Mouse (Mus musculus) intestine, embryonic 14.5 days (tissue): ENCODE results near the gene A130010J15Rik. TPM values are rescaled to one million over a fixed set of nuclear protein-coding genes. Genes with fewer than 3 reads are reported as not detected.

Source experiments
- ATAC-seq: fragments of 200-750 bp; cut with Nextera tagmentation; replicated peaks from 2 replicates; pipeline ENCODE4 v1.8.0; 2017; ENCODE audit warnings: low read depth, moderate number of reproducible peaks, moderate TSS enrichment, moderate library complexity; ENCODE audit not compliant: low FRiP score, low TSS enrichment
- DNase-seq: peaks from one replicate; pipeline ENCODE4 v3.0.0-alpha.2; 2018; ENCODE audit warnings: low spot score
- H3K27ac ChIP-seq: fragments of 300-500 bp; sonication (generic); 2 replicates; pipeline ENCODE4 v1.5.1; 2014; ENCODE audit warnings: low read depth, mild to moderate bottlenecking, control low read depth
- H3K27me3 ChIP-seq: fragments of 300-500 bp; sonication (generic); replicated peaks from 2 replicates; pipeline ENCODE4 v1.6.1; 2014; ENCODE audit warnings: low read length, control low read depth; ENCODE audit not compliant: control insufficient read depth, insufficient read depth
- H3K36me3 ChIP-seq: fragments of 300-500 bp; sonication (generic); 2 replicates; pipeline ENCODE4 v1.6.1; 2014; ENCODE audit warnings: low read length, control low read depth; ENCODE audit not compliant: control insufficient read depth, insufficient read depth
- H3K4me1 ChIP-seq: fragments of 300-500 bp; sonication (generic); replicated peaks from 2 replicates; pipeline ENCODE4 v1.6.1; 2014; ENCODE audit warnings: low read length, control low read depth, mixed read lengths; ENCODE audit not compliant: control insufficient read depth, insufficient read depth
- H3K4me2 ChIP-seq: fragments of 300-500 bp; sonication (generic); 2 replicates; pipeline ENCODE4 v1.6.1; 2014; ENCODE audit warnings: low read length
- H3K4me3 ChIP-seq: fragments of 300-500 bp; sonication (generic); 2 replicates; pipeline ENCODE4 v1.5.1; 2014; ENCODE audit warnings: low read depth, low read length, control low read depth, mixed read lengths
- H3K9ac ChIP-seq: fragments of 300-500 bp; sonication (generic); 2 replicates; pipeline ENCODE4 v1.6.1; 2014; ENCODE audit warnings: mild to moderate bottlenecking, low read length
- H3K9me3 ChIP-seq: fragments of 300-500 bp; sonication (generic); 2 replicates; pipeline ENCODE4 v1.6.1; 2016; ENCODE audit warnings: low read length, control low read depth; ENCODE audit not compliant: control insufficient read depth
- WGBS: fragments of 180-500 bp; shearing (Covaris S2); extraction: QIAGEN DNeasy Blood & Tissue Kit; methylation state at CpG from one replicate; pipeline ENCODE4 v1.1.7; 2014; 5-methylcytosine and 5-hydroxymethylcytosine counted together
- polyA plus RNA-seq: library from polyadenylated mRNA; unstranded; fragments of >200 nt; fragmentation: Nextera tagmentation; extraction: Ambion mirVana; gene quantifications from 2 replicates; pipeline ENCODE4 v1.2.1, GENCODE M21; 2014

The A130010J15Rik gene
- polyA plus RNA-seq, 1 experiment from 2014 or later = 17.1 TPM

DNA sequence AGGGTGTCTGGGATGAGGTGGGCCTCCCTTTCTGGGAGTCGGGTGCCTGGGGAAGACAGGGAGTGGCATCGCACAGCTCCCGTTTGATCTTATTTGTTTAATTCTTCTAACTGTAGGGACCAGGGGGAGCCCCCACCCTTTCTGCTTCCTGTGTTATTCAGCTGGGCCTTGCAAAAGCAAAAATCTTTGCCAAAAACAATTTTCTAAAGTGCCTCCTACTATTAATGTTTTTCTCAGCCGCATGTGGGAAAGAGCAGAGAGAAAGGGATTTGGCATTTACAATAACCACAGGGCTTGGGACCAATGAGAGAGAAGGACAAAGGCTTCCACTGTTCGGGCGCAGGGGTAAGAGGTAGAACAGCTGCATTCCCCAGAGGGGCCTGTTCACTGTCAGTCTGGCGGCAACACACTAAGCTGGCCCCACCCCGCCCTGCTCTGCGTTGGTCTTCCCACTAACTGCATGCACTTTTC lies 21.3 kb downstream of the A130010J15Rik start:
- ATAC-seq = peak; percentile 98
- WGBS = 7% methylated on average over 9 of the region's 9 CpGs
- Histone ChIP-seq H3K4me3 (no peak overlapping the region), H3K4me2 (peak overlapping the region; percentile 23; the same call in 1 of the 2 replicates), H3K9me3 (no peaks in the 10 kb centered on the region), H3K27me3 (no peaks in the 10 kb centered on the region), H3K4me1 (peaks cover 25% of the 10 kb centered on the region), H3K9ac (0 out of 2 replicates have a peak overlapping the region, but pooled peaks have one; percentile 1), H3K36me3 (no peaks in the 10 kb centered on the region), H3K27ac (peak overlapping the region; percentile 96)
- peak; percentile 82 for DNase-seq

DNA sequence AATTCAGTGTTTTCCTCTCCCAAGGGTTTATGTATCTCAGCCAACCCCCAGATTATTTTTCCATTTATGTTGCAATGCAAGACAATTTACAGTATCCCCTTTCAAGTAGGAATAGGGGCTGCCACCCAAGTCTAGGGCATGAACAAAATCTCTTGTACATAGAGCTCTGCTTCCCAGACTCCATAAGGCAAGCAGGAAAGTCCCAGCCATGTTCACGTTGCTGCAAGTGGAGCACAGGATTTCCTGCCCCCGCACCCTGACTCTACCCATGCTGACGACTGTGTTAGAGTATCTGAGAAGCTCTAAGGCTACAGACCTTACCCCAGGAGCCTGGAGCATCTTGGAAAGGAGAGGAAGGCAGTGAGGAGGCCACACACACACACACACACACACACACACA lies 21.9 kb downstream of the A130010J15Rik start:
- H3K9me3 ChIP-seq = no peaks in the 10 kb centered on the region
- H3K4me2 ChIP-seq = peak overlapping the region; percentile 14; the same call in 1 of the 2 replicates
- peaks cover 25% of the 10 kb centered on the region for H3K4me1 ChIP-seq
- no peak for ATAC-seq
- H3K36me3 ChIP-seq = no peaks in the 10 kb centered on the region
- no peaks in the 10 kb centered on the region for H3K27me3 ChIP-seq
- no peak overlapping the region for H3K4me3 ChIP-seq
- no peak overlapping the region for H3K9ac ChIP-seq
- 22% methylated on average over 3 of the region's 3 CpGs for WGBS
- no peak for DNase-seq
- peak overlapping the region; percentile 96 for H3K27ac ChIP-seq

DNA sequence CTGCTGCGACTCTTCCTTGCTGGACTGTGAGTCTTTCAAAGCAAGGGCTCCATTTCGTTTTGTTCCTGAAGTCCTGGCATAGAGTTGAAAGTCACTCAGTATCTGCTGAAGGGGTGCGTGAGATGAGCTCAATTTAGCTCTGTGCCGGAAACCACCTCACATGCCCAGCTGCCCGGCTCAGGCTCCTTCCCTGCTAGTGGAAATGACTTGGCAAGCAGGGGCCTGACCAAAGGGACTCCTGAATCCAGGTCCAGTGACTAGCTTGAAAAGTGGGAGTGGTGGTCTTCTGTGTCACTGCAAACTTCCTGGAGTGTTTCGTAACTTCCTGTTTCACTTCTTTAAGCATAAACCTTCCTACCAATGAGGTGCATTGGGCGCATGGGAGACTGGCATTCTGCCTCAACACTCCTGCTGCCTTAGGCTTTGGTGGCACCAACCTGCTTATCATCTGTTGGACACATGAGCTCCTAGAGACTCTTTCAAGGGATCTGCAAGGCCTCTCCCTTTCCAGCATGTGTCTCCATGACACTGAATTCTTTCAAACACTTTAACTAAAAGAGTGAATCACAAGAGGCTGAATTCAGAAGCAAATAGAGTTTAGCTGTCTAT lies 23.9 kb downstream of the A130010J15Rik start:
- H3K27ac ChIP-seq = no peak overlapping the region
- WGBS = 83% methylated on average over 7 of the region's 7 CpGs
- H3K4me2 ChIP-seq = no peak overlapping the region
- H3K4me3 ChIP-seq = no peak overlapping the region
- DNase-seq (no peak), ATAC-seq (no peak)
- H3K27me3 ChIP-seq = no peaks in the 10 kb centered on the region
- no peaks in the 10 kb centered on the region for H3K36me3 ChIP-seq
- no peaks in the 10 kb centered on the region for H3K9me3 ChIP-seq
- H3K9ac ChIP-seq = no peak overlapping the region
- H3K4me1 ChIP-seq = peaks cover 25% of the 10 kb centered on the region

DNA sequence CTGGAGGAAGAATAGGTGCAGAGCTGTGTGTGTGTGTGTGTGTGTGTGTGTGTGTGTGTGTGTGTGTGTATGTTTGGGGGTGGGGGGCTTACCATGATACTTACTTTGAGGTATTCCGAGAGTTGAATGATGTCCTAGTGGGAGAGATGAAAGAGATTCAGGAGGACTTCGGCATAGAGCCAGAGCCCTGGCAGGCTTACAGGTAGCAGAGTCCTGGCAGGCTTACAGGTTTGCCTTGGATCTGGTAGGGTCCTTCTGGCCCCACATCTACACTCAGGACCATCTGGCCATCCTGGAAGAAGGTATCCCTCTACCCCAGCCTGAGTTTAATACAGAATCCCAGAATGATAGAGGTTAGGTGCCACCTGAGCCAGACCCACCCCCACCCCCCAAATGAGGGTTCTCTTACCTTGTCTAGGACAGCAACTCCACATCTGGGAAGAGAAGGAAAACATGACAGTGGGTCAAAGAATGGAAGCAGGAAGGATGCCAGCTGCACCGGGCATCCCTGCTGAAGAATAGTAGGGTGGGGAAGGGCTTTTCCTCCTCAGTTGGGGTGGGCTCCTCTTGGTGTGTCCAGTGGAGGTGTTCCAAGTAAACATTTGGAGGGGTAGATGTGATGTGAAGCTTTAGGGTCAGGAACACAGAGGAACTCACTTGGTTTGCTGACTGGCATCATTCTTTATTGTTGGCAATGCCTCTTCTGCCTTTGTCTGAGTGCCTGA lies 26.7 kb downstream of the A130010J15Rik start:
- H3K27me3 ChIP-seq = no peaks in the 10 kb centered on the region
- peaks cover 10% of the 10 kb centered on the region for H3K4me1 ChIP-seq
- H3K4me3 ChIP-seq = no peak overlapping the region
- no peaks in the 10 kb centered on the region for H3K36me3 ChIP-seq
- ATAC-seq (no peak), DNase-seq (no peak)
- no peak overlapping the region for H3K27ac ChIP-seq
- H3K4me2 ChIP-seq = no peak overlapping the region
- H3K9me3 ChIP-seq = no peaks in the 10 kb centered on the region
- 73% methylated on average over 3 of the region's 3 CpGs for WGBS
- H3K9ac ChIP-seq = no peak overlapping the region

DNA sequence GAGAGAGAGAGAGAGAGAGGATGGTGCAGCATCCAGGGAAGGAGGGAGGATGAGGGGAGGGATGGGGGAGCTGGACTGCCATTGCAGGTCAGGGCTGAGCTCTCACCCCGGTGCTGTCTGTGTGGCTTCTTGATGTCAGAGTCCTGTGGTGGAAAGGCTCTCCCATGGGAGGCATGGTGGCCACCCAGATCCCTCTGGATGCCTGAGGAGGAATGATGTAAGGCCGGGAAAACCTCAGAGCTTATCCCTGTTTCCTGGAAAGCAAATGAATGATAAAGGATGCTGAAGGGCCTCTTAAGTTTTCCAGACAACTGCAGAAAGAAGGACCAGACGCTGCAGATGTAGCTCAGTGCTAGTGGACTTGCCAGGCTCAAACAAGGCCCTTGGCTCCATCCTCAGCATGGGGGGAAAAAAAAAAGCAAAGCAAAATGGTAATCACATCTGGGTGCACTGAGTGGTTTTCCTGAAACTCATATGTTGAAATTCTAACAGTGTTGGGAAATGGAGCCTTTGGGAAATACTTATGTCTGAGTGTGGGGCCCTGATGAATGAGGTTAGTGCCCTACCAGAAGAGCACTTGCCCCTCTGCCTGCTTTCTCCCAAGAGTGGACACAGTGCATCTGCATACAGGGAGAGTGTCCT lies 27.4 kb downstream of the A130010J15Rik start:
- 53% methylated on average over 3 of the region's 3 CpGs for WGBS
- Histone ChIP-seq H3K27me3 (no peaks in the 10 kb centered on the region), H3K36me3 (no peaks in the 10 kb centered on the region), H3K4me3 (no peak overlapping the region), H3K9me3 (no peaks in the 10 kb centered on the region), H3K4me2 (no peak overlapping the region), H3K27ac (no peak overlapping the region), H3K4me1 (peaks cover 3% of the 10 kb centered on the region), H3K9ac (no peak overlapping the region)
- ATAC-seq (no peak), DNase-seq (no peak)

DNA sequence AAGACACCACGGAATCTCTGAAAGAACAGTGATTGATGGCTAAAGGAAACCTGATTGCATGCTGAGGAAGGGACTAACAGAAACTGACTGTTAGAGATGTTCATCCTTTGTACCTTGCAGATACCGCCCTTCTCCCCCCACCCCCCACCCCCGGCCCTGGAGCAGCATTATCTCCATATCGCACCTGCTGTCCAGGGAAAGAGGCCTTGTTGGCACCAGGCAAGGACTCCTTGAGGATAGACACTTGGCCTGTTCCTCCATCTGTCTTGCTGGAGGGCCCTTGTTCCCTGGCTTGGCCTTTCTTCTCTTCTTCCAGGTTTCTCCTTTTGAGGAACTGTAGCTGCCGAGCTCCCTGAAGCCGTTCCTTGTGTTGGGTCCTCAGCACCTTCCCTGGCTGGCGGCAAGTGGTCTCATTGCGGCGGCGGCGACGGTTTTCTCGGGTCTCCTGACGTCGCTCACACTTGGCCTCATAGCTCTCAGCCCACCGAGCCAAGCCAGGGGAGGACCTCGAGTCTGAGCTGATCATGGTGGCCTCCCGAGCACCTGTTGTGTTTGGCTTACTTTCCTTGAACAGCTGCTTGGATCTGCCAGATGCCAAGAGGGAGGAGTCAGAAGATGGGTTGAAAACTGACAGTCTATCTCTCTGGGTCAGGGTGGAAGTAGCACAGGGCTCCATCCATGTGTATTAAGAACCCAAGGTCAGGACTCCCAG lies 29.8 kb downstream of the A130010J15Rik start:
- ATAC-seq = no peak
- no peaks in the 10 kb centered on the region for H3K4me1 ChIP-seq
- H3K9me3 ChIP-seq = no peaks in the 10 kb centered on the region
- no peak overlapping the region for H3K4me3 ChIP-seq
- WGBS = 88% methylated on average over 18 of the region's 18 CpGs
- no peak for DNase-seq
- no peaks in the 10 kb centered on the region for H3K36me3 ChIP-seq
- no peak overlapping the region for H3K4me2 ChIP-seq
- H3K27ac ChIP-seq = no peak overlapping the region
- H3K9ac ChIP-seq = no peak overlapping the region
- H3K27me3 ChIP-seq = no peaks in the 10 kb centered on the region

DNA sequence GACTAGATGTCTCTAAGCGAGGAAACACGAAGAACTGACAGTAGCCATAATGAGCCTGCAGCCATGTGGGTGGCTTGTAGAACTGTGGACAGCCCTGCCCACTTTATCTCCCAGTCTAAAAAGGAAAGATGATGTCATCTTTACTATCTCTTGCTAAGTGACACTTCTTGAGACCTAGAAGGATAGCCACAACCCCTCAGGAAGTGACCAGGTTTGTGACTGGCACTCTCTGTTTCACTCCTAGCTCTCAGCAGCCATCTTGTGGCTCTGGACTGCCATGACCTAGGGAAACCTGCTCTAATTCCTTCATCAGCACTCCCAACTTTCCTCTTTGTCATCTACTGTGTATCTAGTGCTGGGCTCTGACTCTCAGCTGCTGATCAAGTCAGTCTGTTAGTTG lies 30.5 kb downstream of the A130010J15Rik start:
- H3K4me1 ChIP-seq = no peaks in the 10 kb centered on the region
- H3K36me3 ChIP-seq = no peaks in the 10 kb centered on the region
- ATAC-seq (no peak), DNase-seq (no peak)
- no peaks in the 10 kb centered on the region for H3K9me3 ChIP-seq
- no peak overlapping the region for H3K27ac ChIP-seq
- H3K9ac ChIP-seq = no peak overlapping the region
- no peaks in the 10 kb centered on the region for H3K27me3 ChIP-seq
- H3K4me3 ChIP-seq = no peak overlapping the region
- 96% methylated on average over 2 of the region's 2 CpGs for WGBS
- no peak overlapping the region for H3K4me2 ChIP-seq

DNA sequence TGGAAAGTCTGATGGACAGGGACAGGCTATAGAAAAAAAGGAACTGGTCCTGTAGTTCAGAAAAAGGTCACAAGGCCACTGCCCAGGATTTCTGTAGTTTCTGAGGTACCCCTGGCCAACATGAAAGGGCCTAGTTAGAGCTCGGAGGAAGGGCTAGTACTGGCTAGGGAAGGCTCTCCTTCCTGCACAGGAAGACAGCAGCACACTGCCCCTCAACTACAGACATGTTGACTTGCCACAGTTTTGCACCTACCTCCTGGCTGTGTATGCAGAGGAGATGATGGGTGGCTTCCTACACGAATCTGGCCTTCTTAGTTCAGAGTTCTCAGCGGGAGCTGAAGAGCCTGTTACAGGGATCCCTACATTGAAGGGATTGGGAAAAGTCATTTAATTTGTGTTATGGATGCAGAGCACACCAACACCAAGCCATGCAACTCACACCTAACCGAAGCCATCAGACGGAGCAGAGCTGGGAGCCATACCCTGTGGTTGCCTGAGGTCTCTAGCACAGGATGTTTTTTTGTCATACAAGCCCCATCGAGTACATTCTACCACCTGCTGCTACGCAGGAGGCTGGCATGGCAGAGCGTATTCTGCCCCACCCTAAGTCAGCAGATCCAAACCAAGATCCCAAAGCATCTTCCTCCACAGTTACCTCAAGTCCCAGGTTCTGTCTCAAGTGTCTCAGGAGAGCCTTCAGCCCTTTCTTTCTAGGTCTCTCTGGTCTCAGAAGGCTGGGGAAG lies 33.0 kb downstream of the A130010J15Rik start:
- WGBS = 82% methylated on average over 8 of the region's 8 CpGs

More for the DNA sequence above, 33.0 kb downstream of the A130010J15Rik start:
- DNase-seq (no peak), ATAC-seq (no peak)
- H3K36me3 ChIP-seq = no peaks in the 10 kb centered on the region
- H3K27ac ChIP-seq = no peak overlapping the region
- H3K4me3 ChIP-seq = no peak overlapping the region
- H3K4me1 ChIP-seq = no peaks in the 10 kb centered on the region
- H3K9me3 ChIP-seq = no peaks in the 10 kb centered on the region
- H3K4me2 ChIP-seq = no peak overlapping the region
- H3K27me3 ChIP-seq = no peaks in the 10 kb centered on the region
- H3K9ac ChIP-seq = no peak overlapping the region
